Mouse (Mus musculus): ENCODE measurements around the gene Herc1. TPM values are rescaled to one million over a fixed set of nuclear protein-coding genes. Genes with fewer than 3 reads are reported as not detected.

Gene Herc1
- polyA plus RNA-seq, 1 experiment from 2014 or later = 19.0 TPM

DNA sequence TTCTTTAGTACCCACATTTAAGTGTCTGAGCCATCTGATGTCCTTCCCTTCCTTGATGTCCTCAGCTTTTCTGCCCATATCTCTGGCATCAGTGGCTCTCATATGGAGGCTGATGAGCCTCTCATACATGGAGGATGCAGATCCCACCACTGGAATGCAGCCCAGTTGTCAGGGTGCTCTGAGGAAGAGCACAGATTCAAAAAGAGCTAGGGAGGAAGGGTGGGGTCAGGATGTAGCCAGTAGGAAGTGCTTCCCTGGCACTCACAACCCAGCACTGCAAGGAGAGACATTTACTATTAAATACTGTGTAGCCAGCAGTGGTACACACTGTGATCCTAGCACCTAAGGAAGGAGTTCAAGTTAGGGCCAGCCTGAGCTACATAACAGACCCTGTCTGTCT lies 156.2 kb downstream of the Herc1 start:
- Histone ChIP-seq H3K36me3 (peaks cover 66% of the 10 kb centered on the region), H3K4me3 (no peak overlapping the region), H3K9ac (no peak overlapping the region), H3K27ac (no peak overlapping the region), H3K4me1 (peaks cover 9% of the 10 kb centered on the region), H3K4me2 (no peak overlapping the region), H3K27me3 (no peaks in the 10 kb centered on the region), H3K9me3 (no peaks in the 10 kb centered on the region)
- no peak for ATAC-seq (ENCODE audit: insufficient number of reproducible peaks, low FRiP score, low TSS enrichment, low read depth)

DNA sequence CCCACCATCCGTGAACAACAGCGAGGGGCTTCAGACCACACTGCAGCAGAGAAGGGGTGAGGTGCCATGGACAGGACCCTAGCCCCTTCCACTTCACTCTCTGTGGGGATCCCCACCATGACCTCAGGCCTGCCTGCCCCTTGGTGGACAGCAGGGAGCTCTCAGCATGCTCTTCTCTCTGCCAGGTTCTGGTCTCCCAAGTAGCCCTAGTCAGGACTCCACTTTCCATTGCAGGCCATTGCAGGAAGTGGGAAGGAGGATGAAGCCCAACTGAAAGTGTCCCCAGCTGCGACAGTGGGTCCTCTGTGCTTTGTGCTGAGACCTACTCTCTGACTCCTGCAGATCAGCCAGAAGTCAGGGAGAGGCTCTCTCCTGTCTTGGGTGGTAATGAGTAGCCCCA lies 157.4 kb downstream of the Herc1 start:
- no peak overlapping the region for H3K9ac ChIP-seq
- H3K9me3 ChIP-seq = no peaks in the 10 kb centered on the region
- peaks cover 12% of the 10 kb centered on the region for H3K4me1 ChIP-seq
- 80% methylated on average over 3 of the region's 3 CpGs for WGBS
- H3K4me3 ChIP-seq = no peak overlapping the region
- H3K4me2 ChIP-seq = no peak overlapping the region
- no peak for ATAC-seq (ENCODE audit: insufficient number of reproducible peaks, low FRiP score, low TSS enrichment, low read depth)
- no peaks in the 10 kb centered on the region for H3K27me3 ChIP-seq
- H3K36me3 ChIP-seq = peaks cover 54% of the 10 kb centered on the region
- H3K27ac ChIP-seq = no peak overlapping the region

DNA sequence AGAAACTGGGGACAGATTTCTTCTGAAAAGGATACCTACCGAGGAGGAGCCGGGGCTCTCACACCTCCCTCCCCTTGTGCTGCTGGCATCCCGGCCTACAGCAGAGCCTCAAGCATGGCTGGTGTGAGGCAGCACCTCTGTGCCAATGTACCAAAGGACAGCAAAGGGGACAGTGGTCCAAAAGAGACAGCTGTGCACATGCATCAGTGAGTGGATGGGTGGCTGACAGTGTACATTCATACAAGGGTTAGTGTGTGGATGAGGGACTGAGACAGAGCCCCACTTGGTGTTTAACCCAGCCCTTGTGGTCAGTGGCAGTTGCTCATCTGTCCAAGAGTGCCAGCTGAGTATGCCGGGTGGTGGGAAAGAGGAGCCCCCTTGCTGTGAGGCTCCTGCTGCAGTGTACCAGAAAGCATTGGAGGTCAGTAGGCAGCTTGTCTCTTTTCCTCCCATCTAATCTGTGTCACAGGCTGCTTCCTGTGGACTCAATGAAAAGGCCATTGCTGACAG lies 158.7 kb downstream of the Herc1 start:
- Histone ChIP-seq H3K4me3 (no peak overlapping the region), H3K27me3 (no peaks in the 10 kb centered on the region), H3K27ac (no peak overlapping the region), H3K9ac (no peak overlapping the region), H3K4me1 (peaks cover 25% of the 10 kb centered on the region), H3K4me2 (no peak overlapping the region), H3K9me3 (no peaks in the 10 kb centered on the region), H3K36me3 (peaks cover 52% of the 10 kb centered on the region)
- no peak for ATAC-seq (ENCODE audit: insufficient number of reproducible peaks, low FRiP score, low TSS enrichment, low read depth)
- 77% methylated on average over 4 of the region's 4 CpGs for WGBS

DNA sequence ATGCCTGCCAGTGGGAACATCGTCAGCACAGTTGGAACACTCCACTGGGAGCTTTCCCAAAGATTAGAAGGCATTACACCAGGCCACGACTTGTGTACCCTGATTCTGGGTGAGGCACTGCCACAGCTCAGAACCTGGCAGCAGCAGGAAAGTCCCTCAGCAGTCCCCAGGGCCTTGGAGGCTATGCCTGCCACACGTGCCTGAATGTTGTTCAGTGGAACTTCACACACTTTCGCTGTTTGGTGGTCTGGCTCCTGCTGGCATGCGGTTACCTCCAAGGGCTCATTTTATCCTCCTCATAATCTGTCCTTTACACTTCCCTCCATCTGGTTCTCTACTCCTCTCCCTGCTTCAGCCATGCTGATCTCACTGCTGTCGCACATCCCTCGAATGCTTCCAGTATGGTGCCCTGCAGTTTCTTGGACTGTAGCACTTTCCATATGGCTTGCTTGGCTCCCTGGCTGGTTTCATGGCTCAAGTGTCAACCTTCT lies 160.1 kb downstream of the Herc1 start:
- peak overlapping the region; percentile 97 for H3K27ac ChIP-seq
- no peak overlapping the region for H3K4me3 ChIP-seq
- 58% methylated on average over 7 of the region's 7 CpGs for WGBS
- no peaks in the 10 kb centered on the region for H3K27me3 ChIP-seq
- H3K4me2 ChIP-seq = 0 out of 2 replicates have a peak overlapping the region, but pooled peaks have one; percentile 80
- peaks cover 28% of the 10 kb centered on the region for H3K4me1 ChIP-seq
- no peak for ATAC-seq (ENCODE audit: insufficient number of reproducible peaks, low FRiP score, low TSS enrichment, low read depth)
- H3K36me3 ChIP-seq = peaks cover 42% of the 10 kb centered on the region
- no peaks in the 10 kb centered on the region for H3K9me3 ChIP-seq
- no peak overlapping the region for H3K9ac ChIP-seq

DNA sequence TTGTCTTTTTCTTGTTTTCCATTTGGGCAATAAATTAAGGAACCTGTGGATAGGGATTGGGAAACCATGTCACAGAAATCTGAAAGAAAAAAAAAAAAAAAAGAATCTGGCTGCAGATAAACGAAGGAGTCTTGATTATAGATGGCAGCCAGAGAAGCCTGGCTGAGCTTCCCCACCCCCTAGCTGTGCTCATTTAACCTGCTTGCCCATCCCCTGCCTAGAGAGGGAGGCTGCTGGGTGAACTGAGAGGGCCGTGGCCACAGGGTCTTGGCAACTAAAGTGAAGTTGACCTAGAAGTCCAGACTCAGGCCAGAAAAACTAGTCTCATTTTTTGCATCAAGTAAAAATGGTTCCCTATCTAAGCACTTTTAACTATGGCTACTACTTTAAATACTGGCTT lies 160.7 kb downstream of the Herc1 start:
- ATAC-seq (ENCODE audit: insufficient number of reproducible peaks, low FRiP score, low TSS enrichment, low read depth) = no peak
- WGBS = 5% methylated on average over 2 of the region's 2 CpGs

DNA sequence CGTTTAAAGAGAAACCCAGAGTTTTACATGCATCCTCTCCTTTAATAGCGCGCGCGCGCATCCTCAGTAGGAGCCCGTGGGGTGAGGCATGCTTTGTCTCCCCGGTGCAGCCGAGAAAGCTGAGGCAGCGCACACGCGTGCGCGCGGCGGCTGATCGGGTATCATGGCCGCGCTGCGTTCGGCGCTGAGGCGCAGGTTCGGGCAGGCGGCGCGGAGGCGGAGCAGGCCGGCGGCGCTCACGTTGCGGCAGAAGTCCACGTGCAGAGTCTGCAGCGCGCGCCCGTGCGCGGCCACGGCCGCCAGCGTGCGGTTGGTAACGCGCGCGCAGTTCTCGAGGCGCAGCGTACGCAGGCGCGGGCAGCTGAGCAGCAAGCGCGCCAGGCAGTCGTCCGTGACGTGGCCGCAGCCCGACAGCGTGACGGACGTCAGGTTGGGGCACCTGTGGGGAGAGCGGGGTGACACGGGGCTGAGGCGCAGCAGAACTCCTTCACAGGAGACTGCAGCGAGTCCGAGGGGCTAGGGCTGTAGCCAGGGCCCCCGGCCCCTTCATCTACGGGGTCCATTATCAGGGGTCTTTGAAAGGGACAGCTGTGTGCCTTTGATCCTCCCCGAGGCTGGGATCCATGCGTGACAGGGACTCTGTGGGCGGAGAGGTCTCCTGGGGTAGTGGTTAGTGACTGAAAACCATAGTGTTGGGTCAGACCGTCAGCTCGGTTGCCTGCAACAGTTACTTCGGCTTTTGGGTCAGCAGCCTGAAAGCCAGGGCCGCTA lies 161.5 kb downstream of the Herc1 start:
- peak; percentile 82 for ATAC-seq (ENCODE audit: insufficient number of reproducible peaks, low FRiP score, low TSS enrichment, low read depth)
- Histone ChIP-seq H3K36me3 (peaks cover 42% of the 10 kb centered on the region), H3K27me3 (no peaks in the 10 kb centered on the region), H3K4me1 (peaks cover 28% of the 10 kb centered on the region), H3K4me3 (peak overlapping the region; percentile 59), H3K4me2 (peak overlapping the region; percentile 80), H3K9ac (peak overlapping the region; percentile 68), H3K9me3 (no peaks in the 10 kb centered on the region), H3K27ac (peak overlapping the region; percentile 97)
- WGBS = under 1% methylated on average over 78 of the region's 78 CpGs

More for the DNA sequence above, 160.7 kb downstream of the Herc1 start:
- Histone ChIP-seq H3K9ac (peak overlapping the region; percentile 58), H3K36me3 (peaks cover 41% of the 10 kb centered on the region), H3K9me3 (no peaks in the 10 kb centered on the region), H3K27me3 (no peaks in the 10 kb centered on the region), H3K27ac (peak overlapping the region; percentile 97), H3K4me2 (peak overlapping the region; percentile 80), H3K4me1 (peaks cover 28% of the 10 kb centered on the region), H3K4me3 (peak overlapping the region; percentile 59)

DNA sequence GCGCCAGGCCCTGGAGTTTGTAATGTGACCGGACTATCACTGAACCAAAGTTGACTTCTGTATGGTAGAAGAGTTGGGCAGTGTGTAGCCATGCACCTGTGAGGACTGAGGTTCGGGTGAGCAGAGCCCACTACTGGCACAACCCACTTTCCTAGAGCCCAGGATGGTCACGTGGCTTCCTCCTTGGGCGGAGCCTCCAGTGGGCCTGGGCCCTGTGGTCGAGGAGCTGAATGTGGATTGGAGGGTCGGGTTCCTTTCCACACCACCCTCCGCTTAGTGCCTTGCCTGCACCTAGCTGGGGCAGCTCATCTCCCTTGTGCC lies 162.1 kb downstream of the Herc1 start:
- Histone ChIP-seq H3K4me1 (peaks cover 28% of the 10 kb centered on the region), H3K27ac (peak overlapping the region; percentile 97), H3K9me3 (no peaks in the 10 kb centered on the region), H3K9ac (peak overlapping the region; percentile 68), H3K4me2 (peak overlapping the region; percentile 80), H3K27me3 (no peaks in the 10 kb centered on the region), H3K36me3 (peaks cover 42% of the 10 kb centered on the region), H3K4me3 (peak overlapping the region; percentile 59)
- 0% methylated on average over 8 of the region's 8 CpGs for WGBS
- ATAC-seq (ENCODE audit: insufficient number of reproducible peaks, low FRiP score, low TSS enrichment, low read depth) = peak; percentile 77

DNA sequence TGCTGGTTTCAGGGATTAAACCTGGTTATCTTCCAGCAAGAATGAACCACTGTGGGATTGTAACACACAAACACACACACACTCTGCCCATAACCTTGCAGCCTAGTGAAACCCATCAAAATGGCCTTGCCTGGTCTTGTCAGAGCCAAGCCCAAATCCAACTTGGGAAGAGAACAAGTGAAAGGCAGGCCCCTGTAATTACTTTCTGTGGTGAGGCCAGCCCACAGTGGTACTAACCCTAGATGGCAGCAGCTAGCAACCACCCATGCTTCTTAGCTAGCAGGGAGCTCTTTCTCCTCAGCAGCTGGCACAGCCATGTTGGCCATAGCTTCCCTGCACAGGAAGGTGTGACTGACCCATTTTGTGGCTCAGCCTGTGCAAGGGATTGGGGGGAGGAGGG lies 162.9 kb downstream of the Herc1 start:
- Histone ChIP-seq H3K9ac (no peak overlapping the region), H3K4me3 (peak overlapping the region; percentile 59), H3K27me3 (no peaks in the 10 kb centered on the region), H3K27ac (peak overlapping the region; percentile 97), H3K4me1 (peaks cover 28% of the 10 kb centered on the region), H3K4me2 (peak overlapping the region; percentile 80; the same call in 1 of the 2 replicates), H3K36me3 (peaks cover 43% of the 10 kb centered on the region), H3K9me3 (no peaks in the 10 kb centered on the region)
- ATAC-seq (ENCODE audit: insufficient number of reproducible peaks, low FRiP score, low TSS enrichment, low read depth) = no peak

DNA sequence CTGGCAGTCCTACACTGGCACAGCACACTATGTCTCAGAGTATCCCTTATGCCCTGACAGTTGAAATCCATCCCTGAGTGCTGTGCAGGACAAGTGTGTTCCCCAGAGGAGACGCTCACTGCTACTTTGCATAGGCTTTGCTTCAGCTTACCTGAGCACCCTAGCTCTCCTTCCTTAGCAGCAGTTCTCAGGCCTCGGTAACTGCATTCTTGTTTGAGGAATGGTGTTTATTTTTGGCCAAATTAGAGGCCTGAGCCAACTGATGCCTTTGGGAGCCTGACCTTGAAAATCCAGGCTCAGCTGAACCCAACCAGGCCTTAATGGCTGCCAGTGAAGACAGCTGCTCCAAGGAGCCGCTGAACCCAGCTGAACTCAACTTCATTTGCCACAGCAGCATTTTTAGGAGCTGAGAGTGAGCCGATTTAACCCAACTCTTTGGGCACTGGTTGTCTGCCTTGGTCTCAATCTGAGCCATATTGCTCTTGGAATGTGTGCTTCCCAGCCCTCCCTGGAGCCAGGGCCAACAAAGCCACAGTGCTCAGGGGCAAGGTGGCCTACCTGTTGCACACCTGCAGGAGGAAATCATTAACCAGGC lies 163.5 kb downstream of the Herc1 start:
- WGBS = 85% methylated on average over 4 of the region's 4 CpGs
- Histone ChIP-seq H3K36me3 (peaks cover 44% of the 10 kb centered on the region), H3K4me2 (no peak overlapping the region), H3K9me3 (no peaks in the 10 kb centered on the region), H3K4me1 (peaks cover 28% of the 10 kb centered on the region), H3K27me3 (no peaks in the 10 kb centered on the region), H3K27ac (peak overlapping the region; percentile 97), H3K9ac (no peak overlapping the region), H3K4me3 (no peak overlapping the region)
- ATAC-seq (ENCODE audit: insufficient number of reproducible peaks, low FRiP score, low TSS enrichment, low read depth) = no peak

DNA sequence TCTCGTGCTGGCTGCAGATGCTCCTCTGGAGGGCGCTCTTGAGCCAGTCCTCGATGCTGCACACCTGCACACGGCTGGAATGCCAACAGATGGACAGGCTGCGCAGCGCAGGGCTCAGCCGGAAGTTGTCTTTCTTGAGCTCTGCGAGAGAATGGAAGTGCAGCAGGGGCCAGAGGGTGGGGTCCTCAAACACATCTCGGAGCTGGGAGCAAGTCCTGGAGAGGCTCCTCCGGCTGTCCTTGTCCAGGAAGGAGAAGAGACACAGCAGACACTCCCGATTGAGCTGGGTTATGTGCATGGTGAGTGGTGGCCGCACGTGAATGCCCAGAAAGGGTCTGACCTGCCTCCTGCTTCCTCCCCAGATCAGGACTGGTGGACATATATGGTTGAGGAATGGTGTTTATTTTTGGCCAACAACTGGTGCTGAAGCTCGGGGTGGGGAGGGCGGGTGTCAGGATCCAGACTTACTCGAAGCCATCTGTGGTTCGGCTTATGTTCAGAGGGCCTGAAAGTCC lies 164.1 kb downstream of the Herc1 start, which contains the start of gene Fbxl22:
Gene Fbxl22 (minus strand): TSS at position 338 of the 515 bp plus-strand sequence.
- peak within 1 kb of the TSS; percentile 97 for H3K27ac ChIP-seq

DNA sequence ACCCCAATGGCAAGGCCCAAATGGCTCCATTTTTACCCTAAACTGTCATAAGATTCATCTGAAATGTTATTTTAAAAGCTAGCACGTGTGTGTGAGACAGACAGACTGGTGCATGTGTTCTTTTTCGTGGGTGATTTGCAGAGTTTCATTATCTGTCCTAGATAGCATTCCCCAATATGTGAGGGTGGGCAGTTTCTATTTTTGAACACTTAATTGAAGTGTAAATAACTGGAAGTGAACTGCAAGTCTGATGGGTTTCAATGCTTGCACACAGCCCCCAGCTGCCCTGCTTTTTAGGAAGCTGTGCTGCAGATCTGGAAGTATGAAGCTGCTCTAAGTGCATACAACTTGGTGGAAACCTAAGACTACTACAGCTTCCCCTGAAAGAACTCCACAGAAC lies 164.9 kb downstream of the Herc1 start:
- Histone ChIP-seq H3K4me1 (peaks cover 28% of the 10 kb centered on the region), H3K9ac (no peak overlapping the region), H3K27me3 (no peaks in the 10 kb centered on the region), H3K4me2 (no peak overlapping the region), H3K4me3 (no peak overlapping the region), H3K9me3 (no peaks in the 10 kb centered on the region), H3K36me3 (peaks cover 52% of the 10 kb centered on the region), H3K27ac (peak overlapping the region; percentile 33; the same call in 1 of the 2 replicates)
- no peak for ATAC-seq (ENCODE audit: insufficient number of reproducible peaks, low FRiP score, low TSS enrichment, low read depth)
- 75% methylated on average over 2 of the region's 2 CpGs for WGBS

More for the DNA sequence above, 164.1 kb downstream of the Herc1 start, which contains the start of gene Fbxl22:
- no peaks in the 10 kb centered on the region for H3K27me3 ChIP-seq
- H3K4me2 ChIP-seq = no peak within 1 kb of the TSS
- no peak within 1 kb of the TSS for H3K4me3 ChIP-seq
- H3K9ac ChIP-seq = no peak within 1 kb of the TSS
- peaks cover 44% of the 10 kb centered on the region for H3K36me3 ChIP-seq
- H3K4me1 ChIP-seq = peaks cover 28% of the 10 kb centered on the region
- ATAC-seq (ENCODE audit: insufficient number of reproducible peaks, low FRiP score, low TSS enrichment, low read depth) = no peak
- H3K9me3 ChIP-seq = no peaks in the 10 kb centered on the region
- 63% methylated on average over 17 of the region's 17 CpGs for WGBS

DNA sequence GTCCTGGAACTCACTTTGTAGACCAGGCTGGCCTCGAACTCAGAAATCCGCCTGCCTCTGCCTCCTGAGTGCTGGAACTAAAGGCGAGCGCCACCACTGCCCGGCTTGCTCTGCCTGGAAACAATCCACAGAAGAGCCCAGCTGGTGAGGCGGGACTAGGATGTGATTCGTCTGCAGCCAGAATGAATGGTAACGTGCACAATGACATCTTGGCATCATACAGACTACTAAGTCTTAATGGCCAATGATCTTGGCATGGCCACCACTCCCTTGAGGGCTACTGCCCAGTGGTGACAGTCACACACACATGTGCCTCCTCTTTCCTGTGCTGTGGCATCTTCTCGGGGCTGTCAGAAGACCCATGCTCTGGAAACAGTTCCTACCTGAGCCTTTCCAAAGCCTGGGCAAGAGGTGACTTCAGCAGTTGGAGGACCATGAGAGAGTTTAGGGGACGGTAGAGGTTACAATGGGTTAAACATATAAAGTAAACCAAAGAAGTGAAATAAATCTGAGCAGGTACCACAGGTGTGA lies 165.5 kb downstream of the Herc1 start:
- peaks cover 57% of the 10 kb centered on the region for H3K36me3 ChIP-seq
- no peak overlapping the region for H3K4me2 ChIP-seq
- H3K9me3 ChIP-seq = no peaks in the 10 kb centered on the region
- H3K9ac ChIP-seq = no peak overlapping the region
- H3K4me3 ChIP-seq = no peak overlapping the region
- peaks cover 22% of the 10 kb centered on the region for H3K4me1 ChIP-seq
- no peak for ATAC-seq (ENCODE audit: insufficient number of reproducible peaks, low FRiP score, low TSS enrichment, low read depth)
- 91% methylated on average over 10 of the region's 10 CpGs for WGBS
- H3K27ac ChIP-seq = no peak overlapping the region; the same call in 1 of the 2 replicates
- no peaks in the 10 kb centered on the region for H3K27me3 ChIP-seq

Data from limb, embryonic 15.5 days (tissue).